Mouse (Mus musculus) liver, postnatal 0 days (tissue): ENCODE measurements around the gene 1190005I06Rik.

ENCODE experiments used
- CTCF ChIP-seq: sonication (generic); IDR thresholded peaks from 2 replicates; pipeline ENCODE4 v1.5.1; 2016; ENCODE audit warnings: antibody characterized with exemption, low read depth
- EP300 ChIP-seq: IDR thresholded peaks from 2 replicates; pipeline ENCODE4 v1.6.1; 2016; ENCODE audit warnings: antibody characterized with exemption, low read depth, mild to moderate bottlenecking

DNA sequence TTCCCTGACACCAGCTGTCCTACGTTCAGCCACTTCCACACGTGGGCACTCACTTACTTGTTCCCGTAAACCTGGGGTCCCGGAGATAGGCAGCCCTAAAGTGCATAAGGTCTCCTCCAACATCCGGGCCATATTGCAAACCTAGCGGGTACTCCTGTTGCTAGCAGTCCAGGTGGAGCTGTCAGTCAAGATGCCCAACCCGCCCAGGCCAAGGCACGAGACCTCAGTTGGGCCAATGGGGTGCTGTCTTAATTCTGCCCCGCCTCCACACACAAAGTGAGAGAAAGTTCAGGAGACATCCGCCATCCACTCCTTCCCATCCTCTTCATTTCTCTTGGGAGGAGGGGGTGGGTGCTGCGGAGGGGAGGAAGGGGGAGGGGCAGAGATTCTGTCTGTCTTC, 21.0 kb downstream of the 1190005I06Rik start:
- TF ChIP-seq CTCF, result no peak
- no peak for TF ChIP-seq EP300
